Mouse (Mus musculus) testis, adult 2 months (tissue): Measurements from ENCODE around the gene Sla2.

ENCODE experiments used
- CTCF ChIP-seq: fragments of 200-500 bp; IDR thresholded peaks from 2 replicates; pipeline ENCODE4 v1.5.1; 2012; ENCODE audit warnings: low read depth, mild to moderate bottlenecking, inconsistent platforms, low read length, moderate library complexity; ENCODE audit not compliant: control insufficient read depth, insufficient read depth, insufficient replicate concordance
- POLR2A ChIP-seq: fragments of 200-500 bp; IDR thresholded peaks from 2 replicates; pipeline ENCODE4 v1.6.1; 2012; ENCODE audit warnings: low read depth, mild to moderate bottlenecking, inconsistent platforms, low read length, moderate library complexity; ENCODE audit not compliant: control insufficient read depth

- TF ChIP-seq POLR2A (no peak), CTCF (no peak)
Observed at GRCm38 (mm10) chr2:156864481-156864880, 22.5 kb downstream of the Sla2 start.
